Mouse (Mus musculus) neutrophil, adult 59 days (primary cell): ENCODE measurements around the gene Car14. TPM values are rescaled to one million over a fixed set of nuclear protein-coding genes. Genes with fewer than 3 reads are reported as not detected.

Experiments
- total RNA-seq, 2 experiments: library from RNA; stranded (reverse); gene quantifications; 1 replicate in 1 of 2; 2 replicates in 1 of 2; pipeline ENCODE4 v1.2.4; 2023

Gene Car14
- not detected for total RNA-seq

GRCm38 (mm10) chr3:95904568-95904967 is at the start of gene Car14:
Car14 (minus strand) TSS chr3:95904691.

GRCm38 (mm10) chr3:95928658-95929503 is 24.4 kb upstream of the Car14 start, which contains the start of gene Anp32e:
Anp32e (plus strand) TSS chr3:95929246.

GRCm38 (mm10) chr3:95893606-95894316 is 10.7 kb downstream of the Car14 start, which contains the start of gene Aph1a:
Aph1a (plus strand) TSS chr3:95893969.

GRCm38 (mm10) chr3:95891211-95892065 is 13.1 kb downstream of the Car14 start, which contains the start of gene BC028528:
BC028528 (minus strand) TSS chr3:95892005.

GRCm38 (mm10) chr3:95881979-95882815 is 22.3 kb downstream of the Car14 start, which contains the start of gene Ciart:
Ciart (minus strand) TSS chr3:95882251.

GRCm38 (mm10) chr3:95871392-95871867 is 33.1 kb downstream of the Car14 start, which contains the start of gene Mrps21:
Mrps21 (minus strand) TSS chr3:95871519.

GRCm38 (mm10) chr3:95855502-95856089 is 48.9 kb downstream of the Car14 start, which contains the start of gene Prpf3:
Prpf3 (minus strand) TSS chr3:95855885.

Other genes with a start within 250 kb of the Car14 start
- 100 to 1,000 TPM; 613 to 697 TPM for gene Mcl1, start 245.9 kb downstream of the Car14 start, total RNA-seq
- 1 to 10 TPM; 3.8 to 4.1 TPM for gene Adamtsl4, start 216.8 kb downstream of the Car14 start, total RNA-seq
- 1 to 10 TPM; 5.5 to 9.6 TPM for gene Ecm1, start 165.1 kb downstream of the Car14 start, total RNA-seq
- 10 to 100 TPM; 19.9 to 21.2 TPM for gene Tars2, start 144.5 kb downstream of the Car14 start, total RNA-seq
- 10 to 100 TPM; 44.0 to 56.5 TPM for gene Rprd2, start 85.8 kb downstream of the Car14 start, total RNA-seq
- 10 to 100 TPM; 25.2 to 27.4 TPM for gene Prpf3, start 48.8 kb downstream of the Car14 start, total RNA-seq
- gene Mrps21, start 33.2 kb downstream of the Car14 start, total RNA-seq, result 100 to 1,000 TPM; 115 to 129 TPM
- gene Ciart, start 22.4 kb downstream of the Car14 start, total RNA-seq, result 10 to 100 TPM in 1 of 2 experiments, 1 to 10 TPM in 1; 8.7 to 12.9 TPM
- gene BC028528, start 12.7 kb downstream of the Car14 start, total RNA-seq, result 10 to 100 TPM; 32.4 to 37.1 TPM
- 10 to 100 TPM; 60.7 to 67.1 TPM for gene Aph1a, start 10.7 kb downstream of the Car14 start, total RNA-seq
- gene Anp32e, start 24.6 kb upstream of the Car14 start, total RNA-seq, result 10 to 100 TPM; 76.6 to 90.5 TPM
- gene Plekho1, start 91.3 kb upstream of the Car14 start, total RNA-seq, result 10 to 100 TPM; 39.9 to 68.8 TPM
- 10 to 100 TPM; 16.1 to 22.9 TPM for gene Vps45, start 153.8 kb upstream of the Car14 start, total RNA-seq
- gene Otud7b, start 199.8 kb upstream of the Car14 start, total RNA-seq, result 10 to 100 TPM; 14.0 to 20.9 TPM